Mouse (Mus musculus): ENCODE results near the gene Gm21996. TPM values are rescaled to one million over a fixed set of nuclear protein-coding genes. Genes with fewer than 3 reads are reported as not detected.
"Not testable (repeated sequence)": the region's sequence is repeated elsewhere in the genome, so short reads cannot be mapped to it uniquely, and the experiment has no call there.

Gm21996 gene
- polyA plus RNA-seq (2015; fragmentation: Nextera tagmentation; extraction: Ambion mirVana) = not detected in 2 replicates

DNA sequence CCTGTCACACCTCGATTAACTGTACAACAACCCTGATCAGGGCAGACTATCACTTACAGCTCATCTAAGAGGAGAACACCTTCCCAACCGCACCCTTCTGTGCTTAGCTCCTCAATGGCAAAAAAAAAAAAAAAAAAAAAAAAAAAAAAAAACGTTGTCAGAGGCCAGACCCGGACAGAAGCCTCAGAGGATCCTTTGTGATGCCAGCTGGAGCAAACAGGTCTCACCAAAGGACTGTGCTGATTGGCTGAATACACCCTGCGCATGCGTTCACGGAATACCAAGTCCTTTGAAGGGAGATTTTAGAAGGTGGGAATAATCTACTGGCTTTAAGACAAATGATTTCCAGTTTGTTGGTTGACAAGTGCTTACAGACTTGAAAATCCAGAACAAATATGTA, at the start of gene Gm21996:
Gene Gm21996 (minus strand): TSS at position 101 of the 400 bp plus-strand sequence.
- H3K4me1 ChIP-seq; H3K36me3 ChIP-seq; H3K4me2 ChIP-seq; ATAC-seq (replicated peaks; ENCODE audit: low FRiP score); H3K9me3 ChIP-seq (replicated peaks); H3K27ac ChIP-seq; H3K9ac ChIP-seq; H3K27me3 ChIP-seq; H3K4me3 ChIP-seq (replicated peaks): not testable (repeated sequence)
- WGBS = no CpG with 5 or more reads among the region's 7 CpGs

Data from kidney, embryonic 15.5 days (tissue).